Mouse (Mus musculus) C2C12 (cell line): ENCODE results near the gene Nfkbib.

ENCODE experiments used
- CEBPB ChIP-seq: IDR thresholded peaks from one replicate; pipeline ENCODE4 v1.6.1; 2011; ENCODE audit warnings: low read depth, mild to moderate bottlenecking, control low read depth, moderate library complexity
- CTCF ChIP-seq: IDR thresholded peaks from one replicate; pipeline ENCODE4 v1.5.1; 2011; ENCODE audit not compliant: control insufficient read depth, insufficient read depth, insufficient read length
- FOSL1 ChIP-seq: IDR thresholded peaks from one replicate; pipeline ENCODE4 v1.8.0; 2011; ENCODE audit warnings: mild to moderate bottlenecking, low read length; ENCODE audit not compliant: poor library complexity, insufficient read depth, severe bottlenecking
- MAX ChIP-seq: IDR thresholded peaks from one replicate; pipeline ENCODE4 v1.6.1; 2011; ENCODE audit warnings: mild to moderate bottlenecking, control low read depth
- MYOD1 ChIP-seq: IDR thresholded peaks from one replicate; pipeline ENCODE4 v1.6.1; 2011; ENCODE audit warnings: low read depth; ENCODE audit not compliant: control insufficient read depth, insufficient read length
- MYOG ChIP-seq: IDR thresholded peaks from one replicate; pipeline ENCODE4 v1.6.1; 2011; ENCODE audit not compliant: control insufficient read depth, insufficient read length; ENCODE audit errors: extremely low read depth
- USF1 ChIP-seq: IDR thresholded peaks from one replicate; pipeline ENCODE4 v1.6.1; 2011; ENCODE audit warnings: low read depth, mild to moderate bottlenecking, control low read depth, moderate library complexity

- TF ChIP-seq USF1, result no peak
- TF ChIP-seq MAX, result no peak
- no peak for TF ChIP-seq CTCF
- TF ChIP-seq MYOD1, result no peak
- no peak for TF ChIP-seq CEBPB
- no peak for TF ChIP-seq MYOG
- no peak for TF ChIP-seq FOSL1
Observed at GRCm38 (mm10) chr7:28714667-28715066, 52.6 kb downstream of the Nfkbib start.
